Mouse (Mus musculus) B cell, adult (primary cell): Measurements from ENCODE around the gene Gm5244. TPM values are rescaled to one million over a fixed set of nuclear protein-coding genes. Genes with fewer than 3 reads are reported as not detected.

Source experiments
- total RNA-seq: library from RNA; stranded (reverse); gene quantifications from 4 replicates; pipeline ENCODE4 v1.2.4, GENCODE M21; 2023; ENCODE audit not compliant: inconsistent age

Gm5244 gene
- 2.7 to 5.5 TPM (median 4.1 TPM) in 4 replicates for total RNA-seq

GRCm38 (mm10) chr19:12846382-12846781, at the start of gene Gm5244:
Gm5244 (plus strand) TSS chr19:12846682.

GRCm38 (mm10) chr19:12856983-12857382, 10.5 kb downstream of the Gm5244 start, which contains the start of gene Olfr1444:
Olfr1444 (plus strand) TSS chr19:12857283.

GRCm38 (mm10) chr19:12883555-12883954, 37.1 kb downstream of the Gm5244 start, which contains the start of gene Olfr1445:
Olfr1445 (plus strand) TSS chr19:12883855.

GRCm38 (mm10) chr19:12893424-12893823, 46.9 kb downstream of the Gm5244 start, which contains the start of gene Olfr1446:
Olfr1446 (minus strand) TSS chr19:12893524.

Other genes starting within 250 kb of the Gm5244 start
- not detected in 4 replicates for gene Gm4952, start 246.7 kb upstream of the Gm5244 start, total RNA-seq
- not detected in 4 replicates for gene Glyat, start 213.4 kb upstream of the Gm5244 start, total RNA-seq
- gene Olfr1442, start 176.2 kb upstream of the Gm5244 start, total RNA-seq = not detected in 4 replicates
- not detected in 4 replicates for gene Olfr1443, start 168.6 kb upstream of the Gm5244 start, total RNA-seq
- not detected in 4 replicates for gene Keg1, start 150.9 kb upstream of the Gm5244 start, total RNA-seq
- 3.6 to 5.9 TPM (median 4.2 TPM) in 4 replicates for gene Cntf, start 81.0 kb upstream of the Gm5244 start, total RNA-seq
- gene Zfp91, start 50.6 kb upstream of the Gm5244 start, total RNA-seq = 85.2 to 90.8 TPM (median 88.5 TPM) in 4 replicates
- gene Lpxn, start 50.5 kb upstream of the Gm5244 start, total RNA-seq = 81.9 to 88.1 TPM (median 84.2 TPM) in 4 replicates
- 0.61 to 1.3 TPM (median 0.63 TPM) in 4 replicates for gene Olfr1444, start 10.6 kb downstream of the Gm5244 start, total RNA-seq
- not detected in 4 replicates for gene Olfr1445, start 37.2 kb downstream of the Gm5244 start, total RNA-seq
- not detected in 4 replicates for gene Olfr1446, start 46.8 kb downstream of the Gm5244 start, total RNA-seq
- gene Olfr1447, start 57.1 kb downstream of the Gm5244 start, total RNA-seq = not detected in 4 replicates
- not detected in 4 replicates for gene Olfr1448, start 77.7 kb downstream of the Gm5244 start, total RNA-seq
- gene Olfr1449, start 84.2 kb downstream of the Gm5244 start, total RNA-seq = not detected in 4 replicates
- not detected in 4 replicates for gene Olfr1450, start 103.6 kb downstream of the Gm5244 start, total RNA-seq
- not detected in 4 replicates for gene Olfr1451, start 148.3 kb downstream of the Gm5244 start, total RNA-seq
- not detected in 4 replicates for gene Olfr1453, start 181.6 kb downstream of the Gm5244 start, total RNA-seq
- gene Olfr1454, start 213.9 kb downstream of the Gm5244 start, total RNA-seq = not detected in 4 replicates